Mouse (Mus musculus) olfactory bulb, adult 2 months (tissue): Measurements from ENCODE around the gene Dglucy.

ENCODE experiments used
- CTCF ChIP-seq: fragments of 200-500 bp; IDR thresholded peaks from 2 replicates; pipeline ENCODE4 v1.5.1; 2012; ENCODE audit warnings: low read depth, mild to moderate bottlenecking, low read length, moderate library complexity; ENCODE audit not compliant: insufficient read depth
- POLR2A ChIP-seq: fragments of 200-500 bp; IDR thresholded peaks from 2 replicates; pipeline ENCODE4 v1.6.1; 2012; ENCODE audit warnings: mild to moderate bottlenecking, low read depth, low read length, moderate library complexity; ENCODE audit not compliant: insufficient read depth

DNA sequence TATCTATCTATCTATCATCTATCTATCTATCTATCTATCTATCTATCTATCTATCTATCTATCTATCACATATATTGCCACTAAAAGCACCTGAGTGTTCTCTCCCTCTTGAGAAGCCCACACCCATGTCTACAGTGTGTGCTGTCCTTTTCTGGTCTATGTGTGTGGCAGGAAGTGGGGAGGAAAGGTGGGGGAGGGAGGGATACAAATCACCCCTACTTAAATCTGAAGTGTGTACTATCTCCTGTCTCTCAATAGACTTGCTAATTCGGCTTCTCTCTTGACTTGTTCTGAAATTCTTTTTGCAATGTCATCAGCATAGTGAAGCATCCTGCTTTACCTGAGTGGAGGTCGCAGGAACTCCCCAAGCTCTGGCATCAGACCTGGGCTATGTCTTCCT lies 77.5 kb downstream of the Dglucy start:
- TF ChIP-seq POLR2A, result no peak
- no peak for TF ChIP-seq CTCF
